11 mouse cellular contexts compared by ENCODE assay signal in genomic region chr13:99355861-99356260, GRCm38 (mm10).
"Had no signal": no experiment of that assay in that cellular context is flagged by ENCODE, and none has a peak within 500 bp of the region (broad histone marks: within the 10 kb centered on the region; RNA-seq: fewer than 3 reads in every experiment).

No protein-coding gene starts in this region.

- H3K9me3 ChIP-seq: limb, embryonic 10.5 days; liver, embryonic 15.5 days; midbrain, embryonic 13.5 days had no signal

- H3K27ac ChIP-seq: left cerebral cortex, adult 2 months; liver, embryonic 15.5 days; midbrain, embryonic 13.5 days had no signal

- H3K4me3 ChIP-seq: left cerebral cortex, adult 2 months; limb, embryonic 10.5 days; liver, embryonic 15.5 days; midbrain, embryonic 13.5 days had no signal

- H3K4me2 ChIP-seq: liver, embryonic 11.5 days; liver, embryonic 15.5 days; midbrain, embryonic 13.5 days had no signal

- H3K9ac ChIP-seq: liver, embryonic 15.5 days; midbrain, embryonic 13.5 days had no signal

- ATAC-seq: lung, postnatal 0 days; midbrain, embryonic 13.5 days had no signal

- H3K27me3 ChIP-seq: liver, embryonic 15.5 days; midbrain, embryonic 13.5 days had no signal

- DNase-seq: kidney, adult 9 months; kidney, postnatal 14 days; lung, adult 2 months; lung, postnatal 4 days; thymus, postnatal 4 days had no signal
